Mouse (Mus musculus): ENCODE data around the gene Olfr735. TPM values are rescaled to one million over a fixed set of nuclear protein-coding genes. Genes with fewer than 3 reads are reported as not detected.
A peak's percentile ranks its signal among the peaks of the same experiment; 100 is the strongest.

Gene Olfr735
- total RNA-seq (2014; rRNA removed) (not detected in 2 replicates), polyA plus RNA-seq (2015; fragmentation: Nextera tagmentation; extraction: Ambion mirVana) (not detected in 2 replicates)

GRCm38 (mm10) chr14:50348796-50349195 is at the start of gene Olfr735:
Gene Olfr735, minus strand, starts transcription at chr14:50348872.
- WGBS, result 83% methylated on average over 2 of the region's 2 CpGs

GRCm38 (mm10) chr14:50380863-50381262 is 32.2 kb upstream of the Olfr735 start, which contains the start of gene Olfr736:
Gene Olfr736, plus strand, starts transcription at chr14:50381163.
- Histone ChIP-seq H3K9ac (no peak within 1 kb of the TSS), H3K4me3 (ENCODE audit: low read depth, low read length) (no peak within 1 kb of the TSS), H3K36me3 (ENCODE audit: insufficient read depth) (no peaks in the 10 kb centered on the region), H3K4me2 (ENCODE audit: low read depth) (no peak within 1 kb of the TSS), H3K4me1 (ENCODE audit: insufficient read depth) (no peaks in the 10 kb centered on the region), H3K9me3 (ENCODE audit: low read length) (no peaks in the 10 kb centered on the region), H3K27ac (ENCODE audit: low read depth, low read length) (no peak within 1 kb of the TSS), H3K27me3 (ENCODE audit: insufficient read depth, low read length) (no peaks in the 10 kb centered on the region)
- 84% methylated on average over 2 of the region's 2 CpGs for WGBS
- no peak for TF ChIP-seq CTCF (IDR thresholded peaks at IDR 0.05; ENCODE audit: low read depth)
- DNase-seq, result no peak
- no peak for ATAC-seq

More at GRCm38 (mm10) chr14:50348796-50349195, at the start of gene Olfr735:
- no peaks in the 10 kb centered on the region for H3K36me3 ChIP-seq (ENCODE audit: insufficient read depth)
- H3K9me3 ChIP-seq (ENCODE audit: low read length), result no peaks in the 10 kb centered on the region
- no peak within 1 kb of the TSS for H3K4me3 ChIP-seq (ENCODE audit: low read depth, low read length)
- TF ChIP-seq CTCF (IDR thresholded peaks at IDR 0.05; ENCODE audit: low read depth), result no peak
- H3K27ac ChIP-seq (ENCODE audit: low read depth, low read length), result no peak within 1 kb of the TSS
- H3K4me2 ChIP-seq (ENCODE audit: low read depth), result no peak within 1 kb of the TSS
- no peaks in the 10 kb centered on the region for H3K4me1 ChIP-seq (ENCODE audit: insufficient read depth)
- H3K9ac ChIP-seq, result no peak within 1 kb of the TSS
- no peaks in the 10 kb centered on the region for H3K27me3 ChIP-seq (ENCODE audit: insufficient read depth, low read length)
- no peak for ATAC-seq
- no peak for DNase-seq

GRCm38 (mm10) chr14:50363561-50363960 is 14.9 kb upstream of the Olfr735 start:
- no peak for DNase-seq
- 83% methylated on average over 2 of the region's 2 CpGs for WGBS

GRCm38 (mm10) chr14:50360480-50360879 is 11.8 kb upstream of the Olfr735 start:
- H3K4me3 ChIP-seq (ENCODE audit: low read depth, low read length), result no peak overlapping the region
- TF ChIP-seq CTCF (IDR thresholded peaks at IDR 0.05; ENCODE audit: low read depth), result no peak
- H3K9ac ChIP-seq, result no peak overlapping the region
- no peaks in the 10 kb centered on the region for H3K27me3 ChIP-seq (ENCODE audit: insufficient read depth, low read length)
- no peak for DNase-seq
- no peak overlapping the region for H3K4me2 ChIP-seq (ENCODE audit: low read depth)
- H3K27ac ChIP-seq (ENCODE audit: low read depth, low read length), result no peak overlapping the region
- H3K36me3 ChIP-seq (ENCODE audit: insufficient read depth), result no peaks in the 10 kb centered on the region
- 86% methylated on average over 3 of the region's 3 CpGs for WGBS
- H3K4me1 ChIP-seq (ENCODE audit: insufficient read depth), result no peaks in the 10 kb centered on the region
- ATAC-seq, result no peak
- no peaks in the 10 kb centered on the region for H3K9me3 ChIP-seq (ENCODE audit: low read length)

More at GRCm38 (mm10) chr14:50363561-50363960, 14.9 kb upstream of the Olfr735 start:
- H3K27me3 ChIP-seq (ENCODE audit: insufficient read depth, low read length), result no peaks in the 10 kb centered on the region
- H3K4me1 ChIP-seq (ENCODE audit: insufficient read depth), result no peaks in the 10 kb centered on the region
- H3K4me3 ChIP-seq (ENCODE audit: low read depth, low read length), result no peak overlapping the region
- no peak for TF ChIP-seq CTCF (IDR thresholded peaks at IDR 0.05; ENCODE audit: low read depth)
- H3K4me2 ChIP-seq (ENCODE audit: low read depth), result no peak overlapping the region
- no peak for ATAC-seq
- no peak overlapping the region for H3K27ac ChIP-seq (ENCODE audit: low read depth, low read length)
- H3K9ac ChIP-seq, result no peak overlapping the region
- no peaks in the 10 kb centered on the region for H3K9me3 ChIP-seq (ENCODE audit: low read length)
- H3K36me3 ChIP-seq (ENCODE audit: insufficient read depth), result no peaks in the 10 kb centered on the region

GRCm38 (mm10) chr14:50357593-50357992 is 8.9 kb upstream of the Olfr735 start, which contains the start of gene Tlr11:
Gene Tlr11, plus strand, starts transcription at chr14:50357914.
- Histone ChIP-seq H3K27ac (ENCODE audit: low read depth, low read length) (no peak within 1 kb of the TSS), H3K27me3 (ENCODE audit: insufficient read depth, low read length) (no peaks in the 10 kb centered on the region), H3K9me3 (ENCODE audit: low read length) (no peaks in the 10 kb centered on the region), H3K9ac (no peak within 1 kb of the TSS), H3K4me3 (ENCODE audit: low read depth, low read length) (no peak within 1 kb of the TSS), H3K4me1 (ENCODE audit: insufficient read depth) (no peaks in the 10 kb centered on the region), H3K36me3 (ENCODE audit: insufficient read depth) (no peaks in the 10 kb centered on the region), H3K4me2 (ENCODE audit: low read depth) (no peak within 1 kb of the TSS)
- no peak for ATAC-seq
- TF ChIP-seq CTCF (IDR thresholded peaks at IDR 0.05; ENCODE audit: low read depth), result no peak
- WGBS, result 86% methylated on average over 2 of the region's 2 CpGs
- DNase-seq, result no peak

DNA sequence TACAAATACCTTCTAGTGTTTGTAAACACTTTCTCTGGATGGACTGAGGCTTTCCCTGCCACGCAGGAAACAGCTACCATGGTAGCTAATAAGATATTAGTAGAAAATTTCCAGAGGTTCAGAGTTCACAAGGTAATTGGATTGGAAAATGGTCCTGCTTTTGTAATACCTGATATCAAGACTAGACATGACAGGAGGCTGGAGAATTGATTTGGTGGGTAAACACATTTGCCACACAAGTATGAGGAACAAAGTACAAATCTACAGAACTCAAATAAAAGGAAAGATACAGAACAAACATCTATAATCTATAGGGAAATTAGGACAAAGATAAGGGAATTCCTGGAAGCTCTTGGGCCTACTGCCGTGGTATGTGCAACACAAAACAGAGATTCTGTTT is 8.1 kb upstream of the Olfr735 start:
- H3K4me3 ChIP-seq (ENCODE audit: low read depth, low read length), result no peak overlapping the region
- no peak overlapping the region for H3K4me2 ChIP-seq (ENCODE audit: low read depth)
- ATAC-seq (no peak), DNase-seq (no peak)
- H3K4me1 ChIP-seq (ENCODE audit: insufficient read depth), result no peaks in the 10 kb centered on the region
- H3K27ac ChIP-seq (ENCODE audit: low read depth, low read length), result no peak overlapping the region
- no peaks in the 10 kb centered on the region for H3K9me3 ChIP-seq (ENCODE audit: low read length)
- TF ChIP-seq CTCF (IDR thresholded peaks at IDR 0.05; ENCODE audit: low read depth), result no peak
- H3K9ac ChIP-seq, result no peak overlapping the region
- H3K27me3 ChIP-seq (ENCODE audit: insufficient read depth, low read length), result no peaks in the 10 kb centered on the region
- 80% methylated on average over 2 of the region's 2 CpGs for WGBS
- no peaks in the 10 kb centered on the region for H3K36me3 ChIP-seq (ENCODE audit: insufficient read depth)

DNA sequence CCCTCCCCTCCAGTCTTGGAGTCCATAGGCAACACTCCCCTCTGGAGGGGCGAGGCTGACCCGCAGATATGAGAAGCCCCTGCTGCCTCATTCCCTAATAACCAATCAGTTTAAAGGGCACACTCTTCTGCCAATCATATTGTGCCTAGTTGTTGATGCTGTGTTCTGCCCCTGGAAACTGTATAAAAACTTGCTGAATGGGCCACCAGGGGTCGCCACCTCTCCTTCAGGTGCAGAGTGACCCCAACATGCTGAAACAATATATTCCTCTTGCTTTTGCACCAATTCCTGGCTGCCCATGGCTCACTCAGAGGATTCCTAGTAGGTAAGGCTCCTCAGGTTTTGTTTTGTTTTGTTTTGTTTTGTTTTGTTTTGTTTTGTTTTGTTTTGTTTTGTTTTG is 3.8 kb upstream of the Olfr735 start:
- Histone ChIP-seq H3K4me3 (ENCODE audit: low read depth, low read length) (no peak overlapping the region), H3K27me3 (ENCODE audit: insufficient read depth, low read length) (no peaks in the 10 kb centered on the region), H3K9ac (no peak overlapping the region), H3K9me3 (ENCODE audit: low read length) (no peaks in the 10 kb centered on the region), H3K4me1 (ENCODE audit: insufficient read depth) (no peaks in the 10 kb centered on the region), H3K36me3 (ENCODE audit: insufficient read depth) (no peaks in the 10 kb centered on the region), H3K4me2 (ENCODE audit: low read depth) (no peak overlapping the region), H3K27ac (ENCODE audit: low read depth, low read length) (no peak overlapping the region)
- peak; percentile 11; the same call in 1 of the 2 replicates for TF ChIP-seq CTCF (IDR thresholded peaks at IDR 0.05; ENCODE audit: low read depth)
- DNase-seq (no peak), ATAC-seq (no peak)
- WGBS, result 32% methylated on average over 3 of the region's 3 CpGs

Measured in forebrain, postnatal 0 days (tissue).